Mouse (Mus musculus): ENCODE measurements at regions not wholly inside any gene's neighbourhood (a gene's known extent, or its start where the extent isn't known, plus 50 kb on each side); places are given as distances from the start of the nearest gene placed in this dataset.

- Histone ChIP-seq H3K27me3 (replicated peaks) (no peaks in the 10 kb centered on the region), H3K36me3 (replicated peaks in 1 of 2; ENCODE audit: control insufficient read depth in 1 of 2, insufficient read depth in 1 of 2, low read length in 1 of 2) (no peaks in the 10 kb centered on the region), H3K4me1 (ENCODE audit: control insufficient read depth in 1 of 2, insufficient read depth in 2 of 2) (peaks cover 0 to 18% of the 10 kb centered on the region in 2 experiments; a peak in 2 of 4 replicates), H3K79me2 (replicated peaks; ENCODE audit: control insufficient read depth, extremely low read depth, insufficient read depth, poor library complexity, severe bottlenecking) (no peaks in the 10 kb centered on the region), H3K4me3 (replicated peaks in 1 of 3; ENCODE audit: low read depth in 2 of 3, low read length in 2 of 3, poor library complexity in 1 of 3) (no peak overlapping the region), H3K27ac (ENCODE audit: insufficient read depth, low read depth) (no peak overlapping the region), H3K9ac (ENCODE audit: insufficient read depth, low read depth) (no peak overlapping the region), H3K9me3 (replicated peaks; ENCODE audit: low read length) (no peaks in the 10 kb centered on the region), H3K4me2 (ENCODE audit: insufficient read depth, low read depth, poor library complexity, severe bottlenecking) (no peak overlapping the region)
- dilution Hi-C loops (cut with MboI; ENCODE audit: extremely low pct_ligation_motif_present, extremely low pct_unique_long_range_greater_than_20kb, low sequenced_read_pairs), result no loop called here
- no peak for TF ChIP-seq RAD21 (IDR thresholded peaks at IDR 0.05; ENCODE audit: low read depth, low read length)
- no peak for TF ChIP-seq CTCF (conservative IDR thresholded peaks at IDR 0.05 in 1 of 2, IDR thresholded peaks at IDR 0.05 in 1 of 2; ENCODE audit: low read depth in 2 of 2, low read length in 2 of 2)
- no peak for TF ChIP-seq ZNF384 (IDR thresholded peaks at IDR 0.05; ENCODE audit: low read depth, low read length)
- TF ChIP-seq JUN (IDR thresholded peaks at IDR 0.05; ENCODE audit: insufficient read depth, low read depth, low read length), result no peak
- no peak for TF ChIP-seq ZKSCAN1 (IDR thresholded peaks at IDR 0.05; ENCODE audit: borderline replicate concordance, low read depth, low read length)
- TF ChIP-seq MAFK (IDR thresholded peaks at IDR 0.05; ENCODE audit: insufficient replicate concordance, low read length), result no peak
- TF ChIP-seq TBP (conservative IDR thresholded peaks at IDR 0.05; ENCODE audit: low read depth, low read length), result no peak
- no peak for TF ChIP-seq GABPA (IDR thresholded peaks at IDR 0.05; ENCODE audit: insufficient replicate concordance, low read depth, low read length)
- no peak for TF ChIP-seq KAT2A (IDR thresholded peaks at IDR 0.05; ENCODE audit: insufficient replicate concordance, low read length)
- in situ Hi-C loops (cut with MboI; ENCODE audit: low pct_ligation_motif_present, low pct_unique_long_range_greater_than_20kb, low sequenced_read_pairs), result no loop called here
- no peak for DNase-seq (ENCODE audit: extremely low read depth)
Observed at GRCm38 (mm10) chr4:48760625-48761024, 97.3 kb downstream of the Cavin4 start.

GRCm38 (mm10) chr4:48766458-48766857 is 103.1 kb downstream of the Cavin4 start:
- H3K27me3 ChIP-seq (replicated peaks), result no peaks in the 10 kb centered on the region
- H3K36me3 ChIP-seq (replicated peaks in 1 of 2; ENCODE audit: control insufficient read depth in 1 of 2, insufficient read depth in 1 of 2, low read length in 1 of 2), result no peaks in the 10 kb centered on the region
- no peaks in the 10 kb centered on the region for H3K9me3 ChIP-seq (replicated peaks; ENCODE audit: low read length)
- peaks cover 8 to 74% of the 10 kb centered on the region in 2 experiments; a peak in 3 of 4 replicates for H3K4me1 ChIP-seq (ENCODE audit: control insufficient read depth in 1 of 2, insufficient read depth in 2 of 2)
- dilution Hi-C loops (cut with MboI; ENCODE audit: extremely low pct_ligation_motif_present, extremely low pct_unique_long_range_greater_than_20kb, low sequenced_read_pairs) (no loop called here), in situ Hi-C loops (cut with MboI; ENCODE audit: low pct_ligation_motif_present, low pct_unique_long_range_greater_than_20kb, low sequenced_read_pairs) (no loop called here)
- DNase-seq (ENCODE audit: extremely low read depth), result peak; percentile 77
- H3K79me2 ChIP-seq (replicated peaks; ENCODE audit: control insufficient read depth, extremely low read depth, insufficient read depth, poor library complexity, severe bottlenecking), result no peaks in the 10 kb centered on the region
- no peak overlapping the region for H3K4me2 ChIP-seq (ENCODE audit: insufficient read depth, low read depth, poor library complexity, severe bottlenecking)
- H3K9ac ChIP-seq (ENCODE audit: insufficient read depth, low read depth), result no peak overlapping the region
- H3K27ac ChIP-seq (ENCODE audit: insufficient read depth, low read depth), result no peak overlapping the region
- peak overlapping the region in 1 of 3 experiments; percentile 20 for H3K4me3 ChIP-seq (replicated peaks in 1 of 3; ENCODE audit: low read depth in 2 of 3, low read length in 2 of 3, poor library complexity in 1 of 3)
- TF ChIP-seq IRF4 (IDR thresholded peaks at IDR 0.05; ENCODE audit: low read depth, low read length) (0 out of 2 replicates have a peak, but pooled peaks have one; percentile 38), CHD2 (IDR thresholded peaks at IDR 0.05; ENCODE audit: low read length) (no peak), MAFK (IDR thresholded peaks at IDR 0.05; ENCODE audit: insufficient replicate concordance, low read length) (no peak), NELFE (IDR thresholded peaks at IDR 0.05; ENCODE audit: low read depth, low read length) (no peak), USF2 (conservative IDR thresholded peaks at IDR 0.05; ENCODE audit: low read depth, low read length) (no peak), TBP (conservative IDR thresholded peaks at IDR 0.05; ENCODE audit: low read depth, low read length) (no peak), GABPA (IDR thresholded peaks at IDR 0.05; ENCODE audit: insufficient replicate concordance, low read depth, low read length) (no peak), MAZ (IDR thresholded peaks at IDR 0.05; ENCODE audit: low read depth, low read length) (no peak), ZKSCAN1 (IDR thresholded peaks at IDR 0.05; ENCODE audit: borderline replicate concordance, low read depth, low read length) (no peak), NRF1 (IDR thresholded peaks at IDR 0.05; ENCODE audit: low read depth, low read length) (no peak), KAT2A (IDR thresholded peaks at IDR 0.05; ENCODE audit: insufficient replicate concordance, low read length) (0 out of 2 replicates have a peak, but pooled peaks have one; percentile 42), MEF2A (IDR thresholded peaks at IDR 0.05; ENCODE audit: borderline replicate concordance, low read depth, low read length) (peak; percentile 33; the same call in 1 of the 2 replicates), JUND (conservative IDR thresholded peaks at IDR 0.05; ENCODE audit: low read depth, low read length) (no peak), E2F4 (IDR thresholded peaks at IDR 0.05; ENCODE audit: insufficient replicate concordance, low read depth, low read length) (no peak), TCF12 (IDR thresholded peaks at IDR 0.05; ENCODE audit: low read depth, low read length) (0 out of 2 replicates have a peak, but pooled peaks have one; percentile 21), POLR2AphosphoS2 (IDR thresholded peaks at IDR 0.05; ENCODE audit: low read depth, low read length) (no peak), JUN (IDR thresholded peaks at IDR 0.05; ENCODE audit: insufficient read depth, low read depth, low read length) (no peak), RAD21 (IDR thresholded peaks at IDR 0.05; ENCODE audit: low read depth, low read length) (no peak), ELF1 (IDR thresholded peaks at IDR 0.05; ENCODE audit: low read depth, low read length) (no peak), MXI1 (IDR thresholded peaks at IDR 0.05; ENCODE audit: low read depth, low read length) (no peak), CHD1 (IDR thresholded peaks at IDR 0.05; ENCODE audit: low read depth, low read length) (no peak), HCFC1 (IDR thresholded peaks at IDR 0.05; ENCODE audit: low read depth, low read length) (no peak), SMC3 (IDR thresholded peaks at IDR 0.05; ENCODE audit: low read depth, low read length) (no peak), EP300 (IDR thresholded peaks at IDR 0.05; ENCODE audit: low read length) (peak; percentile 59; the same call in 1 of the 2 replicates), RCOR1 (conservative IDR thresholded peaks at IDR 0.05; ENCODE audit: low read depth, low read length) (no peak), ZNF384 (IDR thresholded peaks at IDR 0.05; ENCODE audit: low read depth, low read length) (no peak), USF1 (IDR thresholded peaks at IDR 0.05; ENCODE audit: low read depth, low read length) (no peak), MAX (IDR thresholded peaks at IDR 0.05; ENCODE audit: low read length) (no peak), ETS1 (conservative IDR thresholded peaks at IDR 0.05; ENCODE audit: low read depth, low read length) (peak; percentile 59), SIN3A (IDR thresholded peaks at IDR 0.05; ENCODE audit: low read length) (no peak)
